Mouse (Mus musculus): ENCODE measurements around the gene Timm10b. TPM values are rescaled to one million over a fixed set of nuclear protein-coding genes. Genes with fewer than 3 reads are reported as not detected.

The Timm10b gene
- 110 and 132 TPM in 2 replicates for polyA plus RNA-seq (2012; rRNA removed)

GRCm38 (mm10) chr7:105639756-105640155, at the start of gene Timm10b:
TSS of gene Timm10b (plus strand) at chr7:105640056.

GRCm38 (mm10) chr7:105633127-105633800, 6.6 kb upstream of the Timm10b start, which contains the start of gene Trim3:
TSS of gene Trim3 (minus strand) at chr7:105633571.

GRCm38 (mm10) chr7:105640233-105640893, 507 bp downstream of the Timm10b start, which contains the start of the genes Arfip2 and Gm45799:
TSS of gene Arfip2 (minus strand) at chr7:105640416.
TSS of gene Gm45799 (plus strand) at chr7:105640552.

GRCm38 (mm10) chr7:105650639-105651435, 11.0 kb downstream of the Timm10b start, which contains the start of gene Dnhd1:
TSS of gene Dnhd1 (plus strand) at chr7:105650827.

Other genes starting within 250 kb of the Timm10b start
- 85.6 and 111 TPM in 2 replicates for gene Fam160a2, start 240.0 kb upstream of the Timm10b start, polyA plus RNA-seq (2012; rRNA removed)
- 0.21 and 0.43 TPM in 2 replicates for gene Cnga4, start 235.5 kb upstream of the Timm10b start, polyA plus RNA-seq (2012; rRNA removed)
- gene Cckbr, start 214.3 kb upstream of the Timm10b start, polyA plus RNA-seq (2012; rRNA removed), result 0.14 TPM in 2 replicates
- gene Cavin3, start 157.8 kb upstream of the Timm10b start, polyA plus RNA-seq (2012; rRNA removed), result 125 and 141 TPM in 2 replicates
- gene Smpd1, start 85.7 kb upstream of the Timm10b start, polyA plus RNA-seq (2012; rRNA removed), result 39.8 and 40.7 TPM in 2 replicates
- 37.5 and 52.7 TPM in 2 replicates for gene Apbb1, start 58.4 kb upstream of the Timm10b start, polyA plus RNA-seq (2012; rRNA removed)
- 0.28 TPM in 2 replicates for gene Hpx, start 39.9 kb upstream of the Timm10b start, polyA plus RNA-seq (2012; rRNA removed)
- 51.4 and 51.6 TPM in 2 replicates for gene Trim3, start 6.5 kb upstream of the Timm10b start, polyA plus RNA-seq (2012; rRNA removed)
- 91.2 and 95.5 TPM in 2 replicates for gene Arfip2, start 360 bp downstream of the Timm10b start, polyA plus RNA-seq (2012; rRNA removed)
- 277 and 469 TPM in 2 replicates for gene Gm45799, start 496 bp downstream of the Timm10b start, polyA plus RNA-seq (2012; rRNA removed)
- 0.83 and 0.94 TPM in 2 replicates for gene Dnhd1, start 10.8 kb downstream of the Timm10b start, polyA plus RNA-seq (2012; rRNA removed)
- gene Ilk, start 96.5 kb downstream of the Timm10b start, polyA plus RNA-seq (2012; rRNA removed), result 93.8 and 95.7 TPM in 2 replicates
- 4.6 and 5.1 TPM in 2 replicates for gene Rrp8, start 97.3 kb downstream of the Timm10b start, polyA plus RNA-seq (2012; rRNA removed)
- gene Taf10, start 104.3 kb downstream of the Timm10b start, polyA plus RNA-seq (2012; rRNA removed), result 543 and 600 TPM in 2 replicates
- gene Tpp1, start 112.2 kb downstream of the Timm10b start, polyA plus RNA-seq (2012; rRNA removed), result 95.9 and 96.3 TPM in 2 replicates
- gene Dchs1, start 147.6 kb downstream of the Timm10b start, polyA plus RNA-seq (2012; rRNA removed), result 8.9 and 9.0 TPM in 2 replicates
- 198 and 232 TPM in 2 replicates for gene Mrpl17, start 171.0 kb downstream of the Timm10b start, polyA plus RNA-seq (2012; rRNA removed)

Measured in colon, adult 2 months (tissue).